Mouse (Mus musculus) intestine, embryonic 16.5 days (tissue): ENCODE data around the gene Atp2a2. TPM values are rescaled to one million over a fixed set of nuclear protein-coding genes. Genes with fewer than 3 reads are reported as not detected.

Experiments used
- ATAC-seq: fragments of 200-750 bp; cut with Nextera tagmentation; 2 replicates; pipeline ENCODE4 v1.8.0; 2017; ENCODE audit warnings: moderate TSS enrichment, moderate library complexity
- H3K27ac ChIP-seq: fragments of 300-500 bp; sonication (generic); 2 replicates; pipeline ENCODE4 v1.5.1; 2014; ENCODE audit warnings: mild to moderate bottlenecking, low read length
- H3K27me3 ChIP-seq: fragments of 300-500 bp; sonication (generic); replicated peaks from 2 replicates; pipeline ENCODE4 v1.6.1; 2014; ENCODE audit warnings: low read length, control low read depth, mixed read lengths; ENCODE audit not compliant: control insufficient read depth, insufficient read depth
- H3K36me3 ChIP-seq: fragments of 300-500 bp; sonication (generic); 2 replicates; pipeline ENCODE4 v1.6.1; 2014; ENCODE audit warnings: low read length, control low read depth; ENCODE audit not compliant: control insufficient read depth, insufficient read depth
- H3K4me1 ChIP-seq: fragments of 300-500 bp; sonication (generic); 2 replicates; pipeline ENCODE4 v1.6.1; 2014; ENCODE audit warnings: low read length, control low read depth, mixed read lengths; ENCODE audit not compliant: control insufficient read depth, insufficient read depth
- H3K4me2 ChIP-seq: fragments of 300-500 bp; sonication (generic); 2 replicates; pipeline ENCODE4 v1.6.1; 2014; ENCODE audit warnings: low read depth, low read length, control low read depth
- H3K4me3 ChIP-seq: fragments of 300-500 bp; sonication (generic); 2 replicates; pipeline ENCODE4 v1.5.1; 2014; ENCODE audit warnings: mild to moderate bottlenecking, low read length
- H3K9ac ChIP-seq: fragments of 300-500 bp; sonication (generic); 2 replicates; pipeline ENCODE4 v1.6.1; 2014; ENCODE audit warnings: low read depth, low read length
- H3K9me3 ChIP-seq: fragments of 300-500 bp; sonication (generic); 2 replicates; pipeline ENCODE4 v1.6.1; 2016; ENCODE audit warnings: low read length, control low read depth; ENCODE audit not compliant: control insufficient read depth
- WGBS: fragments of 180-500 bp; shearing (Covaris S2); extraction: QIAGEN DNeasy Blood & Tissue Kit; methylation state at CpG from one replicate; pipeline ENCODE4 v1.1.7; 2014; 5-methylcytosine and 5-hydroxymethylcytosine counted together
- polyA plus RNA-seq: library from polyadenylated mRNA; unstranded; fragments of >200 nt; fragmentation: Nextera tagmentation; extraction: Ambion mirVana; gene quantifications from 2 replicates; pipeline ENCODE4 v1.2.1, GENCODE M21; 2015

The Atp2a2 gene
- polyA plus RNA-seq, 1 experiment from 2014 or later: 20.4 TPM

- Histone ChIP-seq H3K4me2 (0 out of 2 replicates have a peak overlapping the region, but pooled peaks have one; percentile 15), H3K4me3 (no peak overlapping the region), H3K27ac (no peak overlapping the region), H3K36me3 (no peaks in the 10 kb centered on the region), H3K9ac (peak overlapping the region; percentile 43; the same call in 1 of the 2 replicates), H3K4me1 (peaks cover 43% of the 10 kb centered on the region), H3K9me3 (no peaks in the 10 kb centered on the region), H3K27me3 (no peaks in the 10 kb centered on the region)
- WGBS: 40% methylated on average over 23 of the region's 23 CpGs
- ATAC-seq: no peak
Measured at GRCm38 (mm10) chr5:122513421-122514126, 11.5 kb upstream of the Atp2a2 start.

DNA sequence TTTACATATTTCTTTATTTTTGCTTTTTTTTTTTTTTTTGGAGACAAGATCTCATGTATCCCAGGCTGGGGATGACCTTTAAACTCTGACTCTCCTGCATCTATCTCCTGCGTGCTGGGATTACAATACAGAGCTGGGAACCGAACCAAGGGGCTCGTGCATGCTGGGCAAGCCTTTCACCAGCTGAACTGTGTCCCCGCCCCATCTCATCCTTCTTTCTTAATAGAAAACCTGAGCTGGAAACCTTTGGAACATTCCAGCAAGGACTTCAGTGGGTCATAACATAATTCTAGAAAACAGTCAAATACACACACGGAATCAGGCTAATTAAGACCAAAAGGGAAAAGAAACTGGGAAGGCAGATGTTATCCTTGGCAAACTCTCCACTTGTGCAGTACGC, 10.0 kb upstream of the Atp2a2 start:
- Histone ChIP-seq H3K27ac (peak overlapping the region; percentile 75; the same call in 1 of the 2 replicates), H3K9ac (no peak overlapping the region)
- ATAC-seq: no peak

GRCm38 (mm10) chr5:122511405-122511804, 9.4 kb upstream of the Atp2a2 start:
- peak overlapping the region; percentile 26 for H3K4me2 ChIP-seq
- H3K9me3 ChIP-seq: no peaks in the 10 kb centered on the region
- H3K36me3 ChIP-seq: no peaks in the 10 kb centered on the region
- ATAC-seq: peak; percentile 32
- H3K4me3 ChIP-seq: no peak overlapping the region
- peak overlapping the region; percentile 58 for H3K9ac ChIP-seq
- peak overlapping the region; percentile 75 for H3K27ac ChIP-seq
- WGBS: 26% methylated on average over 9 of the region's 9 CpGs
- H3K4me1 ChIP-seq: peaks cover 29% of the 10 kb centered on the region
- H3K27me3 ChIP-seq: no peaks in the 10 kb centered on the region

More for the DNA sequence above, 10.0 kb upstream of the Atp2a2 start:
- H3K36me3 ChIP-seq: no peaks in the 10 kb centered on the region
- no peak overlapping the region for H3K4me3 ChIP-seq
- peaks cover 30% of the 10 kb centered on the region for H3K4me1 ChIP-seq
- no peaks in the 10 kb centered on the region for H3K9me3 ChIP-seq
- no peaks in the 10 kb centered on the region for H3K27me3 ChIP-seq
- WGBS: 61% methylated on average over 6 of the region's 6 CpGs
- H3K4me2 ChIP-seq: no peak overlapping the region

GRCm38 (mm10) chr5:122510651-122511157, 8.7 kb upstream of the Atp2a2 start:
- ATAC-seq: peak; percentile 41; the same call in 1 of the 2 replicates
- Histone ChIP-seq H3K27ac (peak overlapping the region; percentile 75; the same call in 1 of the 2 replicates), H3K27me3 (no peaks in the 10 kb centered on the region), H3K36me3 (no peaks in the 10 kb centered on the region), H3K4me2 (no peak overlapping the region), H3K4me3 (no peak overlapping the region), H3K9me3 (no peaks in the 10 kb centered on the region), H3K4me1 (peaks cover 23% of the 10 kb centered on the region), H3K9ac (no peak overlapping the region; the same call in 1 of the 2 replicates)
- WGBS: 55% methylated on average over 16 of the region's 17 CpGs

GRCm38 (mm10) chr5:122509608-122510007, 7.6 kb upstream of the Atp2a2 start:
- ATAC-seq: no peak
- H3K27ac ChIP-seq: no peak overlapping the region
- H3K9ac ChIP-seq: no peak overlapping the region
- no peaks in the 10 kb centered on the region for H3K36me3 ChIP-seq
- no peak overlapping the region for H3K4me3 ChIP-seq
- peaks cover 20% of the 10 kb centered on the region for H3K4me1 ChIP-seq
- H3K4me2 ChIP-seq: no peak overlapping the region
- no peaks in the 10 kb centered on the region for H3K27me3 ChIP-seq
- no peaks in the 10 kb centered on the region for H3K9me3 ChIP-seq
- 42% methylated on average over 7 of the region's 7 CpGs for WGBS

DNA sequence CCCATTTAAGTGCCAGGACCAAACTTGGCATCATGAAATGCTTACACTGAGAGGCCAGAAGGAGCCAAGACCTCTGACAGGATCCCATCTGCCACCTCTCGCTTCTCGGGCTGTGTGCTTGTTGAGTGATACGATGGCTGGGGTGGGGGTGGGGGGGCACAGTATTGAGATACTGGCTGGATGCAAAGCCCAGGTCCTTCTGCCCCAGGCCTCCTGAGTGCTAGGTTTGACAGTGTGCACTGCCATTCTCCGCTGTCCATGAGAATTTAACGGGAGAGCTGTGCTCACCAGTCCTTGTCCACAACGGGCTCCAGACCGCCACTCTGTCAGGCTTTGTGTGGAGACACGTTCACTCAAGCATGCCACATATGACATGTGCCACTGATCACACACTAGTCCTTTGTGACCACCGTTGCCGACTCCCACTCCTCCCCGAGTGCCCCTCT, 6.9 kb upstream of the Atp2a2 start:
- Histone ChIP-seq H3K27me3 (no peaks in the 10 kb centered on the region), H3K27ac (no peak overlapping the region), H3K9ac (no peak overlapping the region), H3K4me1 (peaks cover 15% of the 10 kb centered on the region), H3K36me3 (no peaks in the 10 kb centered on the region), H3K4me3 (no peak overlapping the region), H3K9me3 (no peaks in the 10 kb centered on the region), H3K4me2 (no peak overlapping the region)
- WGBS: 90% methylated on average over 11 of the region's 11 CpGs
- ATAC-seq: no peak

GRCm38 (mm10) chr5:122507396-122507795, 5.4 kb upstream of the Atp2a2 start:
- no peaks in the 10 kb centered on the region for H3K9me3 ChIP-seq
- no peak overlapping the region for H3K4me2 ChIP-seq
- H3K4me1 ChIP-seq: peaks cover 16% of the 10 kb centered on the region
- no peak overlapping the region for H3K4me3 ChIP-seq
- no peak overlapping the region for H3K27ac ChIP-seq
- H3K9ac ChIP-seq: no peak overlapping the region
- ATAC-seq: no peak
- H3K36me3 ChIP-seq: no peaks in the 10 kb centered on the region
- H3K27me3 ChIP-seq: no peaks in the 10 kb centered on the region

DNA sequence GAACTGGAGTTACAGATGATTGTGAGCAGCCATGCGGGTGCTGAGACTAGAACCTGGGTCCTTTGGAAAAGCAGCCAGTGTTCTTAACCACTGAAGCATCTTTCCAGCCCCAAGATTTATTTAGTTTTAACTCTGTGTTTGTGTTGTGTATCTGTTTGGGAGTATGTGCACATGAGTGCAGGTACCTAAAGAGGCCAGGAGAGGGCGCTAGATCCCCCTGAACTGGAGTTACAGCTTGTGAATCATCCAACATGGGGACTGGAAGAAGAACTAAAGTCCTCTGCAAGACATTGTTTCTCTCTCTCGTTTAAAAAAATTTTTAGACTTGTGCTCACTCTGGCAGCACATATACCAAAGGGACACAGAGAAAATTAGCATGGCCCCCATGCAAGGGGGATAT, 4.4 kb upstream of the Atp2a2 start:
- Histone ChIP-seq H3K4me2 (no peak overlapping the region), H3K27me3 (no peaks in the 10 kb centered on the region)
- WGBS: 84% methylated on average over 3 of the region's 3 CpGs

DNA sequence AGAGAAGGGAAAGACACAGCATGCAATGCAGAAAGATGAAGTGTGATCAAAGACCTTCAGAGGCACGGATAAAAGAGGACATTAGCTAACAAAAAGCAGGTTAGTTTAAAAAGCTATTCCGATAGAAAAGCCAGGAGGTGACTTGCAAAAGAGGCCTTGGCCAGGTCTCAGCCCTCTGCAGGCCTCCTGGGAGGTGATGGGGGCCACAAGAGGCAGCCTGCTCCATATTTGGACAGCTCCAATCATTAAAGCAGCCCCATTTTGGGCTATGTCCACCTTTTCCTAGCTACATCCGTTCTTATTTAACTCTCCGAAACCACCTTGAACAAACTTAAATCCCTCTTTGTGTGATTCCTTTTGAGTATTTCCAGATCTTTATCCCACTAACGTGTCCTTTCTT, 3.5 kb upstream of the Atp2a2 start:
- Histone ChIP-seq H3K36me3 (no peaks in the 10 kb centered on the region), H3K4me2 (no peak overlapping the region), H3K9ac (no peak overlapping the region), H3K27me3 (no peaks in the 10 kb centered on the region), H3K9me3 (no peaks in the 10 kb centered on the region), H3K4me1 (peaks cover 4% of the 10 kb centered on the region; the same call in 1 of the 2 replicates), H3K27ac (no peak overlapping the region), H3K4me3 (no peak overlapping the region)
- 80% methylated on average over 5 of the region's 5 CpGs for WGBS
- ATAC-seq: no peak

More for the DNA sequence above, 4.4 kb upstream of the Atp2a2 start:
- Histone ChIP-seq H3K27ac (no peak overlapping the region), H3K9ac (no peak overlapping the region), H3K9me3 (no peaks in the 10 kb centered on the region), H3K4me1 (peaks cover 9% of the 10 kb centered on the region), H3K36me3 (no peaks in the 10 kb centered on the region), H3K4me3 (no peak overlapping the region)
- ATAC-seq: no peak
